Mouse (Mus musculus): ENCODE data around the gene Cacnb2.

Gene Cacnb2

GRCm38 (mm10) chr2:14787983-14788382, 185.1 kb downstream of the Cacnb2 start:
- DNase-seq, result no peak

- no peak for DNase-seq
Observed at GRCm38 (mm10) chr2:14801446-14802046, 198.7 kb downstream of the Cacnb2 start.

GRCm38 (mm10) chr2:14807650-14808347, 204.9 kb downstream of the Cacnb2 start:
- DNase-seq, result no peak

DNA sequence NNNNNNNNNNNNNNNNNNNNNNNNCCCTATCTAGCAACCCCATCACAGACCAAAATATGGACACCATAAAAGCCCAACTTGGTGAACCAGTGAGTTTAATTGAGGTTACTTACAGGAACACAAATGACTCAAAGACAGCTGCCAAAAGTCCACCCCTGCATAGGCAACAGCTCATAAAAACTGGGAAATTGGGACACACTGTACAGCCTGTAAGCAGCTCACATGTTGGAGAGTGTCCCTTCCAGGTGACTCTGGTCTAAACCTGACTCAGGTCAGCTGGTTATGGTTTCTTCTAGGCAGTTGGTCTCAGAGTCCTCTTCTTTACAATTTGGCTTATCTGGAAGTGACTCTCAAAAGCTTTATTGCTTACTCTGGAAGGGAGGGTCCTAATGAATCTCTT, 212.1 kb downstream of the Cacnb2 start:
- DNase-seq, result no peak

DNA sequence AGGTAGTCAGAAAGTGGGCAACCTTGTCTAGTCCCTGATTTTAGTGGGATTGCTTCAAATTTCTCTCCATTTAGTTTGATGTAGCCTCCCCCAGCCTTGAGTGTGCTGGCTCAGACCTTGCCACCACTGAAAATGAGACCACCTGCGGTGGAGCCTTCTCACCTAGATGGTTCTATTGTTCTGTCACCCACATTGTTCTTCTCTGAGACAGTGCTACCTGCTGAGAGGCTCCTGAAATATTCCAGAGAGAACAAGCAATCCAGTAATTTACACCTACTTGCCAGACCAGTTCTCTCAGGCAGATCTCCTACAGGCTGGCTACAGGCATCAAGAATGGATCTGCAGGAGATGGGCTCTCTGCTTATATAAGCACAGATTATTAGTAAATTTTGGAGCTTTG, 215.8 kb downstream of the Cacnb2 start:
- DNase-seq, result no peak

DNA sequence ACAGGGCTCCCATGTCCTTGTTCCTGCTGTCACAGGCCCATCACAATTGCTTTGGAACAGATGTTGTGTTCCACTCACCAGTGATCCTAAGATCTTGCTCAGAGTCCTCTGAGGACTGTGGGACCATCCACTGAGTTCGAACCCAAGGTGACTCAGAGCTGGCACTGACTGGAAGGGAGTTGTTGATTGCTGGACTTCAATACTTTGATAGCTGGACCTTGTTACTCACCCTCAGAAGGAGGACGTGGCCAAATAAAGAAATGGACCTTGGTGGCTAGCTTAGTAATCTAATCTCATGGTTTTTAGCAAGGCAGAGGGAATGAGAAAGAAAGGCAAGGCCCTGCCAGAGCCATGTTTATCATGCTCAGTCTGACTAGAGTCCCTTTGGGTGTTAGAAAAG, 218.1 kb downstream of the Cacnb2 start:
- DNase-seq, result no peak

GRCm38 (mm10) chr2:14823105-14823504, 220.2 kb downstream of the Cacnb2 start:
- DNase-seq, result peak in 1 of 2 experiments; percentile 5

DNA sequence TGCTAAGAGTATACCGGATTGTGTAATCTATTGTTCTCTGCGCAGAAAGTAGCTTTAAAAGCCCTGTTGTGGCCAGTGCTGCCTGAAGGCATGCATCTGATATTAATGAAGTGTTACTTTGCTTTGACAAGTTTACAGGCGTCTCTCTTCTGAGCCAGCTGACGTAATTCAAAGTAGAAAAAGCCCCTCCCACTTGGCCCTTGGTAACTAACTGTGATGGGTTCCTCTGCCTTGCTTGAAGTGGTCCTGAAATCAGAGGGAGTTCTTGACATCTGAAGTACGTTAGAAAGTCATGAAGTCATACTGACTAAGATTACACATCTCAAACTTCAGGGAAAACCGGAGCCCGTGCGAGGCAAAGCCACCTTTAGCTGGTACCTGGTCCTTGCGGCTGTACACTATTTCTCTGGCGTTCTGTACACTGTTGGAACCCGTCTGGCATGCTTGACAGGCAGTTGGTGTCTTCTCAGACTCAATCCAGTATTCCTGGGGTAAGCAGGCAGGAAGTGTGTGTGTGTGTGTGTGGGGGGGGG, 221.0 kb downstream of the Cacnb2 start:
- peak in 1 of 2 experiments; percentile 10 for DNase-seq

GRCm38 (mm10) chr2:14825146-14825545, 222.3 kb downstream of the Cacnb2 start:
- DNase-seq, result no peak

GRCm38 (mm10) chr2:14829451-14829850, 226.6 kb downstream of the Cacnb2 start:
- DNase-seq, result no peak

DNA sequence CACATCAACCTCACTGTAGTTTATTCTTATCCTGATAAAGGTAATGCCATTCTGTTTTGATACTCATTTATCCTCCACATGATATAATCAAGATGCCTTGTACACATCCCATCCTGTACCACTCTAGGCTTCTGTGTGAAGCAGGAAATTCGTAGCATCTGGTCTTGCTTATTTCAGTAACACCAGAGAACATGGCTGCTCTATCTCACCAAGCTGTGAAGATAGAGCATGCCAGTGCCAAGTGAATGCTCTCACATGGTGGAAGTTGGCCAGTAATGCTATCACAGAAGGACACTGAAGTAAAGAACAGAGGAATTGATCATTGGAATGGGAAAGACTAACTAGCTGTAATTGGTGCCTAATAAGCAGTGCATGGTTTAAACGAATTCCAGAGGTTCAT, 228.4 kb downstream of the Cacnb2 start:
- DNase-seq, result peak in 1 of 2 experiments; percentile 11

GRCm38 (mm10) chr2:14834700-14835317, 231.9 kb downstream of the Cacnb2 start:
- no peak for DNase-seq

GRCm38 (mm10) chr2:14841272-14841671, 238.4 kb downstream of the Cacnb2 start:
- no peak for DNase-seq

GRCm38 (mm10) chr2:14846727-14847126, 243.8 kb downstream of the Cacnb2 start:
- DNase-seq, result no peak

DNA sequence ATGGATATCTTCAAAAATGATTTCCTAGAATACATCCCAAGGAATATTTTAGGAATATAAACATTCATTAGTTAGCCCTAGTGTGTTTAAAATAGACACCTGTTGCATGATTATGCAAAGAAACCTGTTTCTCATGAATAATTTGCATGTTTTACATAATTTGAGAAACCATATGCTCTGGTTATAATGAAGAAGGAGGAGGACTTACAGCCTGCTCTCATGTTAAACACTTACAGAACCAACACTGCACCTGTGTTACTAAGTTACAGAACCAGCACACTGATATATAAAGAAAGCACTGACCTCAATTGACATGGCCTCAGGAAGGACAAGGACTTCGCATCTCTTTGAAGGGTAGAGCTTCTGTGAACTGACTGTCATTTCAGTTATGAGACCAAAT, 244.3 kb downstream of the Cacnb2 start:
- DNase-seq, result no peak

DNA sequence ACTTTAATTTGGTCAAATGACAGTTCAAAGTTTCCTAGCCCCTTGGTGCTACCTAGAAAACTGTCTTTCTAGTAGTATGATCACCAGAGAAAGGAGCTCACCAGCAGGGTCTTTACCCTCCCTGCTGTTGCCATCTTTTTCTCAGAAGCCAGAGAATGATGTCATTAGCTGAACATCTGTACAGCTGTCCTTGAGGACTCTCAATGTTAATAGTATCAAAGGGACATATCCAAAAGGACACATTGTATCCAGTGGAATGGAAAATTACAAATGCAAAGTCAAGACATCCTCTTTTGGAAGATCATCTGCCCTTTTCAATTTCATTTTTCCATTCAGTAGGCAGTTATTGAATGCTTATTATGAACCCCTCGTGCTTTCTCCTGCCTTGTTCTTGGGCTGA, 247.9 kb downstream of the Cacnb2 start:
- DNase-seq, result no peak

- no peak for DNase-seq
Observed at GRCm38 (mm10) chr2:14851383-14851782, 248.5 kb downstream of the Cacnb2 start.

DNA sequence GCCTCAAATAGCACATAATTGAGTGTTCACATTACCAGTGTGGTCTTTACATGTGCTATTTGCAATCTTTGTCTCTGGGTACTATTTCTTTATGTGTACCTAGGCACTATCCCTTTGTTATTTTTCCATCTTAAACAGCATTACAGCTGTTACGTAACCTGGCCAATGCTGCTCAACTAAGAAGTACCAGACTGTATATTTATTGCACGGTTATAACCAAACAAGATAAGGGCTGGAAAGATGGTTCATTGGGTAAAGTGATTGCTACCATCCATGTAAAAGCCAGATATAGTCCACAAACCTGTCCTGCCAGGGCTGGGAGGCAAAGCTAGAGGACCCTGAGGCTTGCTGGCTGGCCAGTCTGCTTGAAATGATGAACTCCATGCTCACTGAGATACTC, 251.2 kb downstream of the Cacnb2 start:
- DNase-seq, result no peak

DNA sequence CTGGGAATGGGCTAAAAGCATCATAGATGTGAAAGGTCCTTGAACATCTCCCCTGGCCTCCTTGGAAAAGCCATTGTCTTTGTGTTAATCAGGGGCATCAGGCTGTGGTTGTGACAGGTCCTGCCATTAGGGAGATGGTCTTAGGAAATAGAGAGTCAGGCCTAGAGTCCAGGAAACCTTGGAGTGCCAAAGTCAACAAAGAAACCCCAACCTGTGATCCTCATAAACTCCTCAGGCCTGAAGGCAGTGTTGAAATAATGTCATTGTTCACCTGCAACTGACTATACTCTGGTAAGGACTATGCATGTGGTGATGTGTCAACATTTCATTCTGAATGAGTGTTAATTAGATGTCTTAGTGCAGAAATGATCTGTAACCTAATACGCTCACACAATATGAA, 255.4 kb downstream of the Cacnb2 start:
- DNase-seq, result no peak

DNA sequence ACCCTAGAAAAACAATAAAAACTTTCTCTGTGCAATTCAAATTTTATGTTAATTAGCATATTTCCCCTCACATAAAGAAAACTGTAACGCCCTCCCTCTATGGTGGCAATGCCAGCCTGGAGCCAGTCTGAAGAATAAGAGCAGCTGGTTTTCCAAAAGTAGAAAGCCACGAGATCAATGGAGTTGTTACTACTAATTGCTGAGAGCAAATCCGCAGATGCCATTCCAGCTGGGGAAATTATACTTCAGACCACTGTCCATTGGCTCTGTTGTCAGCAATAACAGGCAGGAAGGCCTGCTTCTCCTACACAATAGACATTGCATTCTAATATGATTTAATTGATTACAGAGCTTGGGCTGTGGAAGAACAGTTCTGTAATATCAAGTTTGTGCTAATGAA, 257.5 kb downstream of the Cacnb2 start:
- DNase-seq, result no peak

DNA sequence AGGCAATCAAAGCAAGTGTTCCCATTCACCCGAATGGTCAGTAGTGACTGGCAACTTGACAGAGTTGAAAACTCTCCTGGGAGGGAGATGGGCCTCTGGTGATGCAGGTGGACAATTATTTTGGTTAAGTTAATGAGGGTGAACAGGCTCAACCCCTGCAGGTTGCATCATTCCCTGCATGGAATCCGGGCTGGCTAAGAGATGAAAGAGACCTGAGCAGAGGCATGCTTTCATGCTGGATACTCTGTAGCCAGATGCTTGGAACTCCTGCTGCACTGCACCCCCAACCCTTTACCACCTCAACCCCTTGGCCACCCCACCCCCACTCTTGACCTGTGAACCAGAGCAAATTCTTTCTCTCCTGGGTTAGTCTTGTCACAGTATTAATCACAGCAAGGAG, 258.7 kb downstream of the Cacnb2 start:
- DNase-seq, result no peak

GRCm38 (mm10) chr2:14862981-14863380, 260.1 kb downstream of the Cacnb2 start:
- DNase-seq, result no peak

DNA sequence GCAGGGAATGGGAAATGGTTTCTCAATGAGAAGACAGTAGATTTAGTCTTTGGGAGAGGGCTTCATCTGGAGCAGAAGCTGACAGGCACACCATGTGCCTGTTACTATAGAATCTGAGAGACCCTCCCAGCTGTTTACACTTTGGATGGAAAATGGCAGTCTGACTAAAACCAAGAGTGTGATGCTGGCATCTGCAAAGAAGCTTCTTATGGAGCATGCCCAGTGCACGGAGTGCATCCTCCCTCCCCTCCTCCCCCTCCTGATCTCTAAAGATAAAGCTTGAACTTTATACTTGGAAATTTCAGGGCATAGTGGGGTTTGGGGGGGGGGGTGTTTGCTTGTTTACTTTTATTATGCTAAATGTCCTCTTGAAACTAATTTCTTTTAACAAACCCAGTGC, 270.2 kb downstream of the Cacnb2 start:
- DNase-seq, result no peak

DNA sequence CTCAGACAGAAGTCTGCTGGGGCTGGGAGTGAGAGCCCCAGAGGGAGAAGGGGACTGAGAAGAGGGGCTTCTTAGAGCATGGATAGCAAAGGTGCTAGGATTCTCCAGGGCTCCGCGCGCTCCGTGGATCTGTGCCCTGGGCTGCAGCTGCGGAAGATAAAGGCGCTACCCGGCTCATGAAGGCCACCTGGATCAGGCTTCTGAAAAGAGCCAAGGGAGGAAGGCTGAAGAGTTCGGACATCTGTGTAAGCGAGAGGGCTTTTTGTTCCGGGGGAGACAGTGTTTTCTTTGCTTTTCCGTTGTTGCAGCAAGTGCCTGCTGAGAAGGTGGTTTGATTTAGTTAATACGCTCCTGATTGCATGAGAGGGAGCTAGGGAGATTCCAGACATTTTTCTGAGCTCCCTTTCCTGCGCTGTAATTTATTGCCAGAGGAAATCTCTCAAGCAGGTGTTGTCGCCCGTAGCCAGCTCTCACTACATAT, 270.9 kb downstream of the Cacnb2 start:
- DNase-seq, result peak; percentile 20 to 27

Measured in cerebellum, postnatal 14 days (tissue).